Mouse (Mus musculus): ENCODE data around the gene Arrb1.

Gene Arrb1

GRCm38 (mm10) chr7:99538421-99538820 lies 3.2 kb downstream of the Arrb1 start:
- no peak for DNase-seq

DNA sequence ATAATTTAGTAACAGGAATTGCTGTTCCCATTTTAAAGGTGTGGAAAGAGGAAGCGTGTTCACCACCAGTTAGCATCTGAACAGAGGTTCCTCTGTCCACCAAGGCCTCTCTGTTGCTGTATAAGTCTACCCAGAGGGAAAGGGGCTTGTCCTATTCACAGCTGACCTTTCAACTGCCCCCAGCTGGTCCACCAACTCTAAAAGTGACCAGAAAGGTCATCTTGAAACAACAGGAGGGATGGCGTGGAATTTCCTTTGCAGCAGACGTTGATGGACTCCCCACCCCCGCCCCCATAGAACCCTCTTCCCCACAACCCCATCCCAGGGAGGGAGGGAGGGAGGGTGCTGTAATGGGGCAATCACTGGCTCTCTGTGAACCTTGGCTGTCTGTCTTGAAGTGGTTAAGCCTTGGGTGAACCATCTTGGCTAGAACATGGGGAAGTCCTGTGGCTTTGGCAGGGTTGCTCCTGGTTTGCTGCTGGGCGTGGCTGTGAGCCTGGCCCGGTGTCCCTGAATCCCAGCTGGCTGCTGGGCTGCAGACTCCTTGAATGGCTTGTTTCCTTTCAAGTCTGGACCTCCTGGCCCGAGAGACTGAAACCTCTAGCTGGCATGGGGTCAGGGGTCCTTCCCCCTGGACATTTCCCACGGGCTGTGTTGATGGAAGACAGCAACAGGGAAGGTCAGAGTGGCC lies 4.1 kb downstream of the Arrb1 start:
- DNase-seq, result peak; percentile 65

GRCm38 (mm10) chr7:99540016-99540415 lies 4.8 kb downstream of the Arrb1 start:
- DNase-seq, result no peak

DNA sequence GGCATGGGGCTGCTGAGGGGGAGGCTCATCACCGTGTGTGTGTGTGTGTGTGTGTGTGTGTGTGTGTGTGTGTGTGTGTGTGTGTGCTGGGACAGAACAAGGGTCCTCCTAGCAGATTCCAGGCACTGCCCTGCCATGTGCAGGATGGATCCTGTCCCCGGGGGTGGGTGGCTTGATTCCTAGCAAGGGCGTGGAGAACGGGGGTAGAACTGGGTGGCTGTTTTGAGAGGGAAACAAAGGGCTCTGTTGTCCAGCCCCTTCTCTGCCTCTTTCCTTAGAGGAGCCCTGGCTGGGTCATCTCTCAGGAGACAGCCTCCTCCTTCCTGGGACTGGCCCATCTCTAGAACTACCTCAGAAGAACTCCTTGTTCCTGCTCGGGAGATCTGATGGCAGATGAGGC lies 5.9 kb downstream of the Arrb1 start:
- no peak for DNase-seq

- peak; percentile 34 for DNase-seq
These were observed 9.0 kb downstream of the Arrb1 start for GRCm38 (mm10) chr7:99544272-99544671.

- peak; percentile 52 for DNase-seq
These were observed 10.8 kb downstream of the Arrb1 start for GRCm38 (mm10) chr7:99545885-99546745.

DNA sequence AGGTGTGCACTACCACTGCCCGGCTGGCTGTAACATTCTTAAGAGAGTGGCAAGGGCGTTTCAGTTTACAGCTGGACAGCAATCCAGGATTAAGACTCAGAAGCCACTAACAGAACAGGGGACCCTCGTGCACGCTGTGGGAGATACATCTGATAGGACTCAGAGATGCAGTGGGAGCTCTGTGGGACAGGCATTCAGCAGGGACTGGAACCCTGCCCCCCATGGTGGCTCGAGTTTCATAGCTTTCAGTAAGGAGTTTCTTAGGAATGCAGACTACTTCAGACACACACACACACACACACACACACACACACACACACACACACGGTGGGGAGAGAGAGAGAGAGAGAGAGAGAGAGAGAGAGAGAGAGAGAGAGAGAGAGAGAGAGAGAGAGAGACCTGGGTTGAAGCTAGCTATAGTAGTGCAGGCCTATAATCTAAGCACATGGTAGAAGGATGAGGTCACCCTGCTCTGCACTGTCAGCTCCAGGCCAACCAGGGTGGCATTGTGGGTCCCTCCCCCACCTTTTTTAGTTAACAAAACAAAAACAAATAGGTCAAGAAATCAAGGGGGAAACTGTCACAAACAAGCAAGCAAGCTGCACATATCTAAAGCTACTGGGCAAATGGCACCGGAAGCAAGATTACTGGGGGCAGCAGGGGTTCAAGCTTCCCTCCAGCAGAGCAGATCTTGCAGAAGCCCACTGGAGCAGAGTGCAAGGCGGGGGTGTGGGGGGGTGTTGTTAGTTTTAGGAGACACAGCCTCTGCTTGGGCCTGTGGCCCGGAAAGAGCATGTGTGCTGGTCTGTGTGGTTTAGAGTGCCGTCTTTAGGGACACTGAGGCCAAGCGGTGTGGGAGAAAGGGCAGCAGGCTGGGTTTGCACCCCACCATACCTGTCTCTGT lies 12.6 kb downstream of the Arrb1 start:
- DNase-seq, result no peak

DNA sequence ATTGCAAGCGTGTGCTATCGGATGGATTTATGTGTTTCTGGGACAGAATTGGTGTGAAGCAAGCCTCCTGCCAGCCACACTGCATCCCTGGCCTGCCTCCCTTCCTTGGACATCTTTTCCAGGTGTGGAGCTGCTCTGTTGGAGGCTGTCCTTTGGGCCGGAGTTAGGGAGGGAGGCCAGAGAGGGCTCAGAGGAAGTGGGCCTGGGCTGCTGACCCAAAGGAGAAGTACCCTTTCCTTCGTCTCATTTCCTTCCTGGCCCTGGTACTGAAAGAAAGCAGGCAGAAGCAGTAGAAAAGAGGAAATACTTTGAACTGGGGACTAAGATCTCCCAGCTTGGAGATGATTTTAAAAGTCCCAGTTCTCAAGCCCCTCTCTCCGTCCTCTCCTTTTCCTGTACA lies 14.4 kb downstream of the Arrb1 start:
- DNase-seq, result no peak

GRCm38 (mm10) chr7:99551623-99552022 lies 16.4 kb downstream of the Arrb1 start:
- no peak for DNase-seq

GRCm38 (mm10) chr7:99553222-99553884 lies 18.1 kb downstream of the Arrb1 start:
- DNase-seq, result no peak

DNA sequence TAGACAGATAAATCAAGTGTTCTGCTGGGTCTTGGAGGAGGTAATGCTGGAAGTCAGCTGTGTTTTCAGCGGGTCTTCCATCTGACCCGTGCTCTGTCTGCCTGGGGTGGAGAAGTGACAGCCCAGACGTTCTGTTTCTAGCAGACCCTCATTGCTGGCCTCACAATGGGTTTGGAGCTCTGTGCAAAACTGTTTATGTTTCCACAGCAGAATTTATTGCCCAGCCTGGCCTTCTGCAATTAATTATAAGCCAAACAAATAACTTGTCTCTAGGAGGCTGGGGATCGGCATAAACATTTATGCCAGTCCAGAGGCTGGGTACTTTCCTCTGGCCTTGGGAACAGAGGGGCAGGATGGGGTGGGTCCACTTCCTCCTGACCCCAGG lies 18.6 kb downstream of the Arrb1 start:
- no peak for DNase-seq

DNA sequence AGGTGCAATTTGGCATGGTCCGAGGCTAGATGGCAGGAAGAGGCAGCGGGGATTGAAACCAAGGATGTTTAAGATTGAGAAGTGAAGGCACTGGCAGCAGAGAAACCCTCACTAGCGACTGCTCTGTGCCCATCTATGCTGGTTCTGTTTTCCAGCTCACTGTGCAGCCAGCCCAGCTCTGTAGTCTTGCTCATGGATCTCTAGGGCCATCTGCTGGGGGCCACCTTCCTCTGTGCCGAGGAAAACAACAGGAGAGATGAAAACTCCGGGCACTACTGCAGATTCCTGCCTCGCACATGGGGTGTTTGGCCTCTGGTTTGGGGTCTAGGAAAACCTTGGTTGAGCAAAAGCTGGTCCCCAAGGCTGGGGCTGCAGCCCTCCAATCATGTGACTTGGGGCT lies 20.6 kb downstream of the Arrb1 start:
- peak; percentile 70 for DNase-seq

DNA sequence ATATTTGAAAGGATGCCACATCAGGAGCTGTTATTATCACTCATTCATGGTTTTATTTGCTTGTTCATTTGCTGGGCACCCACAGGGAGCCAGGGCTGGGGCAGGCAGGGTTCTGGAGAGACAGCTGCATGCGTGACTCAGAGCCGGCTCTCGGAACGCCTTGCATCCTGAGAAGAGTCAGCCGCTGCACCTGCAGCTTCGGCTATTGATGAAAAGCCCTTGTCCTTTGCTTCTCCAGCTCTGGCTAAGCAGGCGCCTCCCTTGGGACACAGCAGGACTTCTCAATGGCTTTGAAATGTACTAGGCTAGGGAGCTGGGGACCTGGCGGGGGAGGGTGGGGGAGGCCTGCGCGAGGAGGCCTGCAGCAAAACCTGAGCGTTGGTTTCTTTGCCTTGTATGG lies 23.8 kb downstream of the Arrb1 start:
- no peak for DNase-seq

DNA sequence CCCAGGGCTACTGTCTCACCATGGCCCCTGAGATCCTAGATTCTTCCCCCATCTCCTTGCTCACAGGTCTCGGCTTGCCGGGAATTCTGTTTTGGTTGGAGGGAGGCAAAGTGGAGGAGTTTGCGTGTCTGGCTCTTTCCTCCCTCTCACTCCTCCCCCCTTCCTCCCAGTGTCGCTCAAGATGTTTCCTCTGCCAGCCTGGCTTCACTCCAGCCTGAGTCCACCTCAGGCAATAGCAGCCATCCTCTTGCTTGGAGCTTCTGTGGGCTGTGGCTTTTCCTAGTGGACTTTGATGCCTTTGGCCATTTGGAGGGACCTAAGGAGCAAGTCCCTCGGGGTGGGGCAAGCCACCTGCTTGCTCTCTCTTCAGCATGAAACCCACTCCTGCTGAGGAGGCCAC lies 27.2 kb downstream of the Arrb1 start:
- DNase-seq, result peak; percentile 71

DNA sequence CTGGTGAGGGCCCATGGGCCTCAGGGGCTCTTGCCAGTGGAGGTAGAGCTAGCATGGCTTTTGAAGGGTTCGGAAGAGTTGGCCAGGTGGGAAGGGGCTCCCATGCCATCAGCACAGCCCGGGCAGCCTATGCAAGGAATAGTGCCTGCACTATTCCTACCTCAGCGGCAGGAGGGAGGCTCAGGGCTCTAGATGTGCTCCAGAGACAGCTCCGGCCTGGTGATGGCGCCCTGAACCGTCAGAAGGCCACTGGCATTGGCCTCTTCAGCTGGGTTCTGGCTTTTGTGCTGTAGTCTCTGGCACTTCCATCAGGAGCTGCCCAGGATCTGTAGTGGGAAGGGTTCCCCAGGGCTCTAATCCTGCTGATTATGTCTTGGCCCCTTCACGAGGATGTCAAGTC lies 28.0 kb downstream of the Arrb1 start:
- peak; percentile 53 for DNase-seq

DNA sequence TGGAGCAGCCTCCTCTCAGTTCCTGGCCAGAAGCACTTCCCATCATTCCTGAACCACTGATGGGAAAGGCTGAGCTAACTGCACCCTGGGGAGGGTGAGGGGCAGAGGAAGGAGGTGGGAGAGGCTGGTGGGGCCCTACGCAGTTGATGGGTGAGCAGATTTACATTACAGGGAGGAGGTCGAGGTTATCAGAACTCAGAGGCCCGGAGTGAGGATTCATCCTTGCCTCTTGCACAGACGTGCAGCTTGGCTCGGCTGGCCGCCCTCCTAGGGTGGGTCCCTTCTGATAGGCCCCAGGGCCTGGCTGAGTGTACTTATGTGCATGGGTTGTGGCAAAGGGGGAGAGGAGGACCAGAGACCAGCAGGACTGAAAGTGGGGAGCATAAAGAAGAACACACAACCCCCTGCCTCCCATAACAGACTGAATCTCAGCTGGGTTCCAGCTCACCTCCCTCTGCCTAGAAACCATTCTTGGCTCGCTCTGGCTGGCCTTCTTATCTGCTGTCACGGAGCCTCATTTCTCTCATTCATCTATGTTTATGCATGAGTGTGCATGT lies 30.1 kb downstream of the Arrb1 start:
- peak; percentile 80 for DNase-seq

DNA sequence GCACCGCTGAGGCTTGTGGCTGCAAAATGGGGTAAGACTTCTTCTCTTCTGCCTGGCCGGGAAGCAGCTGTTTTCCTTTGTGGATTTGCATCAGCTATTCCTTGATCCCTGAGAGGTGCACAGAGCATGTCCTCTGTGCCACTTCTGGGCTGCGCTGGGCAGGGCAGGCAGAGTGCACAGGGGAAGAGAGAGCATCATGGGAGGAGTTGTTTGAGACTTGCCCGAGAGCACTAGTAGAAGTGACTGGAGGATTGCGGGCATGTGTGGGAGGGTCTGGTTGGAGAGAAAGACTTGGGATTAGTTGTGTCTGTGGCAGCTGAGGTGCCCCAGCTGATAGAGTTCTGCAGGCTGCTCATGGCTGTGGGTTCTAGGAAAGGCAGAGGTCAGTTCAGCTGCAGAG lies 35.4 kb downstream of the Arrb1 start:
- DNase-seq, result no peak

GRCm38 (mm10) chr7:99572931-99573330 lies 37.7 kb downstream of the Arrb1 start:
- DNase-seq, result peak; percentile 70

DNA sequence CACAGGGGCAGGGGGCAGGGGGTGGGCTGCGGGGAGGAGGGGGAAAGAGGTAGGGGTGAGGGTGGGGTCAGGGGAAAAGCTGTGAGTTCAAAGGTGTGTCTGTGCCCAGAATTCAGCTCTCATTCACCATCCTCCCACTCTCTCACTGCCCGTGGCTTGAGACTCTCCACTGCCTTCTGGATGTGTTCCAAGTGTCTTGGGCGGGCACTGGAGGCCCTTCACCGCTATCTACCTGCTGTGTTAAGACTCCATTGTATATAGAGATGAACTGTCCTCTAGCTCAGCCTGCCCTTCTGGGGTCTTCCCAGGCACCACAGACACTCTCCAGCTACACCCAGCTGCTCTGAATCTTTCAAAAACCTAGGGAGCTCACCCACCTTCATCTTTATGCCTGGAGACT lies 38.1 kb downstream of the Arrb1 start:
- DNase-seq, result no peak

DNA sequence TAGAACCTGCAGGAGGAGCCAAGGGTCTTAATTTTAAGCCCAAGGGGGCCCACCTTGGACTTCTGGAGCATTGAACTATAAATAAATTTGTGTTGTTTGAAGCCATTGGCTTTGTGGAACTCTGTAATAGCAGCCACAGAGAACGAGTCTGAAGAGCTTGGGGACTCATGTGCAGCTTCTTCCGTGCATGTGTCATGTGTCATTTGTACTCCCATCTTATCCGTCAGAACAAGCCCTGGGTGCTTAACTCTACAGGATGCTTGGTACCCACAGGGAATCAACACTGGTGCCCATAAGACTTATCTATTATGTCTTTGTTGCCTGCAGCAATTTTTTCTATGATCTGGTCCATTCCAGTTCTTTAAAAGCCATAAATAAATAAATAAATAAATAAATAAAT lies 43.0 kb downstream of the Arrb1 start:
- no peak for DNase-seq

GRCm38 (mm10) chr7:99579491-99580190 lies 44.4 kb downstream of the Arrb1 start:
- DNase-seq, result peak; percentile 85

DNA sequence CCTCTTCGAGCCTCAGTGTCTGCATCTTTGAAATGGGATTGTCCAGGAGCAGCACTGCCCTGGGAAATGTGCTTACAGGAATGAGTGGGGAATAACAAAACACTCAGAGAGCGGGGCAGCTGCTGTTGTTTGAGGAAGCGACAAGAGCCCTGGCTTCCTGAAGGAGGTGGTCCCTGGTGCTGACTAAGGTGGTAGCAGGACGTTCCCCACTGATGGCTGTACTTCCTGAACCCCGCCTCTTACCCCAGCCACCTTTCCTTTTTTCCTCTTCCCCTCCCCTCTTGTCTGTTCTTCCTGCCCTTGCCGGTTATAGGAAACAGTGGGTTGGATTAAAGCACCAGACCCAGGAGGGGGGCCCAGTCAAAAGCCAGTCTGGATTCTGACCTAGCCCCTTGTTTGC lies 45.0 kb downstream of the Arrb1 start:
- DNase-seq, result no peak

All from cerebellum, adult 9-11 months (tissue).